Mouse (Mus musculus) megakaryocyte, embryonic 14.5 days (primary cell): ENCODE results near the gene Gfod1. TPM values are rescaled to one million over a fixed set of nuclear protein-coding genes. Genes with fewer than 3 reads are reported as not detected.

Experiments
- H3K27me3 ChIP-seq: replicated peaks from 2 replicates; pipeline ENCODE3; 2012; ENCODE audit warnings: inconsistent platforms
- H3K36me3 ChIP-seq: replicated peaks from 2 replicates; pipeline ENCODE3; 2012; ENCODE audit warnings: low read length, inconsistent platforms, mixed read lengths
- H3K4me1 ChIP-seq: 2 replicates; pipeline ENCODE4 v1.6.1; 2012; ENCODE audit warnings: inconsistent platforms
- H3K4me3 ChIP-seq: replicated peaks from 2 replicates; pipeline ENCODE3; 2012; ENCODE audit warnings: moderate library complexity, mild to moderate bottlenecking, inconsistent platforms
- H3K9me3 ChIP-seq: 2 replicates; pipeline ENCODE4 v1.6.1; 2012; ENCODE audit warnings: inconsistent platforms
- FLI1 ChIP-seq: IDR thresholded peaks from 2 replicates; pipeline ENCODE4 v1.6.1; 2012; ENCODE audit warnings: low read length, inconsistent platforms, mixed read lengths
- GATA1 ChIP-seq: IDR thresholded peaks from 3 replicates; pipeline ENCODE4 v1.6.1; 2012; ENCODE audit warnings: mixed read lengths, low read length, inconsistent platforms, borderline replicate concordance
- polyA plus RNA-seq: library from polyadenylated mRNA; stranded (reverse); fragments of >175 nt; gene quantifications from 2 replicates; pipeline ENCODE4 v1.2.3, GENCODE M21; 2012; ENCODE audit warnings: low replicate concordance; ENCODE audit not compliant: insufficient read depth

Gene Gfod1
- polyA plus RNA-seq, 1 experiment, result 5.5 TPM

DNA sequence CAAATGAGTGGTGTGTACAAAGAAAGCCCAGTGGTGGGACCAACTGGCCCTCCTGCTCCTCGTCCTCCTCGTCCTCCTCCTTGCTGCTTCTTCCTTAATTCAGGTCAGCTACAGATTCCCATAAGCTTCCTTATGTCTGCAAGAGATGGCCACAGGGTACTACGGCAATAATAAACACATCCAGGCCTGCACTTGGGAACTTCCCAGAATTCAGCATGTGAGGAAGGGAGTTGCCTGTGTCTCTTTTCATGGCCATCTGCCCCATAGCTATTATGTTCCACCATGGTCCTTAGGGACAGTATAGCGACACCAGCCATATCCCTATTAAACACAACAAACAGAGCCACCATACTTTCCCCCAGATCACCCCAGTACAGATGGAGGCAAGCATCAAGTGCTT, 15.5 kb downstream of the Gfod1 start:
- Histone ChIP-seq H3K4me3 (no peak overlapping the region), H3K36me3 (peaks cover 86% of the 10 kb centered on the region), H3K4me1 (peaks cover 69% of the 10 kb centered on the region), H3K9me3 (no peaks in the 10 kb centered on the region), H3K27me3 (no peaks in the 10 kb centered on the region)
- no peak for TF ChIP-seq GATA1
- TF ChIP-seq FLI1, result no peak

DNA sequence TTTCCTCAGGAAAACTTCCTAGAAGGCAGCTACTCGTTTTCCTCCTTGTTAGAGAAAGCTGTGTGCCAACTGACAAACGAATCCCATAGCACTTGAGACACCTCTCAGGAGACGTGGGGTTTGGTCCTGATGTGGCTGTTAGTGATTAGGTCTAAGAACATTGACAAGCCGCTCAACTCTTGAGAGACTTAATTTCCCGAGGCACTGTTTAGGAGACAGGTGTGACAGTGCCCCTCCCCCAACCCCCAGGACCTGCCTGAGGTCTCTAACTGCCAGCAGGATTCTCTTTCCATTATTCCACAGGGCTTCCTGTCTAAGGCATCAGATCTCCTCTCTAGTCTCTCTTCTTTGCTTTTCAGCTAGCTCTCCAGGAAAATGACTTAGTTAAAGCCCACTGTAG, 15.9 kb downstream of the Gfod1 start:
- Histone ChIP-seq H3K36me3 (peaks cover 83% of the 10 kb centered on the region), H3K4me3 (no peak overlapping the region), H3K9me3 (no peaks in the 10 kb centered on the region), H3K27me3 (no peaks in the 10 kb centered on the region), H3K4me1 (peaks cover 67% of the 10 kb centered on the region)
- no peak for TF ChIP-seq GATA1
- TF ChIP-seq FLI1, result no peak

DNA sequence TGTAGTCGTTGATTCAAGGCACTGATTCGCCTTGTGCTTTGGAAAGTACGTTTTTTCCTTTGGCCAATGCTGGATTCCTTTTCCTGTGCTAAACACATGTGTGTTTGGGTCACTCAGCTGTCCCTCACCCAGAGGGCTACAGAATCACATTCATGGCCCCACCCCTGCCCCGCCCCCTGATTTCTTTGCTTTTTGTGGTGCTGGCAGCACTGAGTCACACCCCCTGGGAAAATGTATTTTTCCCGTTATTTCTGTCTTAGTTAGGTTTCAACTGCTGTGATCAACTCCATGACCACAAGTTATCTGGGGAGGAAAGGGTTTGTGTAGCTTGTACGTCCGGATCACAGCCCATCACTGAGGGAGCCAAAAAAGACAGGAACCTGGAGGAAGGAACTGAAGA, 17.1 kb downstream of the Gfod1 start:
- peaks cover 60% of the 10 kb centered on the region for H3K4me1 ChIP-seq
- peaks cover 71% of the 10 kb centered on the region for H3K36me3 ChIP-seq
- H3K9me3 ChIP-seq, result no peaks in the 10 kb centered on the region
- no peaks in the 10 kb centered on the region for H3K27me3 ChIP-seq
- TF ChIP-seq FLI1 (no peak), GATA1 (no peak)
- H3K4me3 ChIP-seq, result no peak overlapping the region

DNA sequence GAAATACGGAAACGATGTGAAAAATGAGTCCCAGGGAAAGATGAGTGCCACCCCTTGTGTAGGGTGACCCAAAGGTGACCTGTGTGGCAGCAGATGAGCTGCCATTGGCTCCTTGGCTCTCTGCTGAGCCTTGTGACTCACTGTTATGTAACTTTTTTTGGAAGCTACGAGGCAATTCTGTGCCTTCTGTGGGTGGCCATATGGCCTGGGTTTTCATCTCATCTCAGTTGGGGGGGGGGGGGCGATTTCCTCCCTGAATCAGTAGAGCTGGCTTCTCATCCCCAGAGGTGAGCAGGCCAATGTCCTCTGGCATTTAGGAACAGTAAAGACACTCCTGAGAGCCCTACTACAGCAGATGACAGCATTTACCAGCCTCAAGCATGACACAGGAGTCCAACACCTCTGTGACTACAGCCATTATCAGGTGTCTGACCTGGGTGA, 19.2 kb downstream of the Gfod1 start:
- H3K9me3 ChIP-seq, result no peaks in the 10 kb centered on the region
- H3K36me3 ChIP-seq, result peaks cover 50% of the 10 kb centered on the region
- TF ChIP-seq FLI1 (no peak), GATA1 (no peak)
- H3K4me1 ChIP-seq, result peaks cover 45% of the 10 kb centered on the region
- H3K27me3 ChIP-seq, result no peaks in the 10 kb centered on the region
- peak overlapping the region; percentile 35 for H3K4me3 ChIP-seq

DNA sequence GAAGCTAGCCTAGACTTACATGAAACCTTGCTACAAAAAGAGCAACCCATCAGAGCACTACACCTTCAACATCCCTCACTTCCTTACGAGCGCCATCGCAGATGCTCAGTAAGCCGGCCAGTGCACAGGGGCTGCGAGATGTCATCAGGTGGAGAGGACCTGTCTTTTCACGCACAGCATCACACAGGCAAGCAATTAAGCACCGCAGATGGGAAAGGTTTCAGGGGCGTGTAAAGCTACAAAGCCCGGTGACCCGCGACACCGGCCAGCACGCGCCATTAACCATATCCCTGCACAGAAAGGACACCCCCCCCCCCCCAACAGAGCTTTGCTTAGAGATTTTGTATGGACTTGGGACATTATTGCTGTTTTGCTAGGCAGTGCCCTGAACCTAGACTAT, 30.1 kb downstream of the Gfod1 start:
- TF ChIP-seq GATA1 (no peak), FLI1 (no peak)
- Histone ChIP-seq H3K4me3 (no peak overlapping the region), H3K27me3 (no peaks in the 10 kb centered on the region), H3K36me3 (peaks cover 73% of the 10 kb centered on the region), H3K4me1 (peaks cover 81% of the 10 kb centered on the region), H3K9me3 (no peaks in the 10 kb centered on the region)

DNA sequence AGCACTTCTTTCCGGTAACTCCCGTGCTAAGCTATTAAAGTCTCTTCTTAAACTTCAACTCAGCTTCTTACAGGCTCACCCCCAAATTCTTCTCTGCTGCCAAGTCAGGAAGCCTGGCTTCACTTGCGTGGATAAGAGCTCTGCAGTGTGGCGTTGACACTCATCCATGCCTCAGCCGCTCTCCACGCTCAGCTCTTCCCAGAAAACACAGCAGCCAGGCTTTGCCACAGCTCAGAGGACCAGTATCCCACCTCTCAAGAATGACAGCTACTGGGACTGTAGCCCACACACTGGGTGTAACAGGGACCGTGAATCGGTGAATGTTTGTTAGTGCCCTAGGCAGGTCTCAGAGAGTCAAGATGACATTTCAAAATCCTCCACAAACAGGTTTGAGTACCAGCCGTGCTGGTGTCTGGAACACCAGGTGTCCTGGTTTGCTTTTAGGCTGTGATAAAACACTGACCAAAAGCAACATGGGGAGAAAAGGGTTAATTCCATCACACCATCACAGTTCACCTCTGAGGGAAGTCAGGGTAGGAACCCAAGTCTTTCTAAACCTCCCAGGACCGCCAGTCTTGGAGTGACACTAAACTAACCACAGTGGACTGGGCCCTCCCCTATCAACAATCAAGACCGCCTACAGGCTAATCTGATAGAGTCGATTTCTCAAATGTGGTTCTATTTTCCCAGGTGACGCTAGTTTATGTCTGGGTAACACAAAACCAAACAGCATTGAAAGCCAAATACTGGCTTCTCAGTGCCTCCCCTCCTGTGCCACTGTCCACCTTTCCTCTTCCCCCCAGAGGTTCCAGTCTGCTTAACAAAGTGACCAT, 31.5 kb downstream of the Gfod1 start:
- peak overlapping the region; percentile 71 for H3K4me3 ChIP-seq
- no peaks in the 10 kb centered on the region for H3K27me3 ChIP-seq
- no peak for TF ChIP-seq GATA1
- TF ChIP-seq FLI1, result no peak
- peaks cover 95% of the 10 kb centered on the region for H3K4me1 ChIP-seq
- H3K36me3 ChIP-seq, result peaks cover 73% of the 10 kb centered on the region
- H3K9me3 ChIP-seq, result no peaks in the 10 kb centered on the region

DNA sequence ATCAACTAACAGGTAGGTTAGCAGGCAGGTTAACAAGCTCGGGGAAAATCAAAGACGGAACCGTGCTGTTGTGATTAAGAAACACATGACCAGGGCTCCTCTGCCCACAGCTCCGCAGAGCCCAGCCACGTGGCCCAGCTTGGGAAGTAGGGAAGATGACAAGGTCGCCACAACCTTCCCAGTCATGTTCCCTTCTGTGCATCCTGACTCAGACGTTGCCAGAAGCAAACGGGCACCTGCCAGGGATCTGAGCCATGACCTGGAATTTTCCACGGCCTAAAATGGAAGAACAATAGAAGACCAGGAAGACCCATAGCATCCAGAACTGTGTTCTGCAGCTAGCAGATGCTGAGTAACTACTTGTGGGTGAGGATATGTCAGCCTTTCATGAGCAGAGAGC, 32.5 kb downstream of the Gfod1 start:
- no peaks in the 10 kb centered on the region for H3K27me3 ChIP-seq
- peaks cover 71% of the 10 kb centered on the region for H3K36me3 ChIP-seq
- peaks cover 96% of the 10 kb centered on the region for H3K4me1 ChIP-seq
- peak overlapping the region; percentile 67 for H3K4me3 ChIP-seq
- H3K9me3 ChIP-seq, result no peaks in the 10 kb centered on the region
- TF ChIP-seq FLI1 (no peak), GATA1 (no peak)

DNA sequence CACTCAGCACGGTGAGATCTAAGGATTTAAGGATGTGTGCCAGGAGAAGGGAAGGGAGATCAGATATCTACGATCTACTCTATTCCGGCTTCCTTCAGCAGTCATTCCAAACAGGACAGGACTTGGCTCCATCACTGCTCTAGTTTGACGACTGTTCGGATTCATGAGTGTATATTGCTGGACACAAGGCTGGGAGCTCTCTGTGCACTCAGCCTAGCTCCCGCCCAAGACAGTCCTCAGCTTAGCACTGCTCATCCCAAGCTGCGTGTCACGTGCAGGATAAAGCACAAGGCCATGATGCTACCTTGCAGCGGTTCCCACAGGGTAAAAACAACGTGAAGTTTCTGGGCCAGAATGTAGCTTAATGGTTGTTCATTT, 33.8 kb downstream of the Gfod1 start:
- Histone ChIP-seq H3K9me3 (no peaks in the 10 kb centered on the region), H3K4me1 (peaks cover 96% of the 10 kb centered on the region), H3K4me3 (peak overlapping the region; percentile 25), H3K27me3 (no peaks in the 10 kb centered on the region), H3K36me3 (peaks cover 72% of the 10 kb centered on the region)
- no peak for TF ChIP-seq FLI1
- TF ChIP-seq GATA1, result no peak

DNA sequence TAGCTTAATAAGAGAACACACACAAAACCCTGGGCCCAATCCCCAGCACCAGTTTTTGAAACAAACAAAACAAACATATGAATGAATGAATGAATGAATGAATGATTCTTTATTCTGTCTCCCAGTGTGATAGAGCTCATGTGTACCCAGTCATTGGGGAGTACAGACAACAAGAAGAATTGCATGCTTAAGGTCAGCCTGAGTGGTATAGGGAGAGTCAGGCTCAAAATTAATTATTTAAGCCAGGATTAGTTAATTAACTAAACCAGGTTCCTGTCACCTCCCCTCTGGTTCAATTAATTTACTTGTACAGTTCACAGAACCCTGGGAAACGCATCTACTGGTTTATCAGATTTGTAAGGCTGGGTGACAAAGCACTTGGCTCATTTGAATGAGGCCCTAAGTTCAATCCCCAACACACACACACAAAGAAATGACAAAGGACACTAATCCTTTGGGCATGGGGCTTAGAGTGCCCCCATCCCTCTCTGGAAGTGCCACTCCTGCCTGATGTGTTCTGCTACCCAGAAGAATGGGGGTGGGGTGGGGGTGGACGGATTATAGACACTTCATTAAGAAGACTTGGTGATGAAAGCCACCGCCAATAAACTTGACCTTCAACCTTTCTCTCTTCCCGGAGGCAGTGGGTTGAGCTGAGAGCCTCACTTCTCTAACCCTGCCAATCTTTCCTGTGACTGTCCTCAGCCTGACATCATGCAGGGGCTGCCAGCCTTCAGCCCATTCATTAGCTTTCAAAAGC, 34.3 kb downstream of the Gfod1 start:
- Histone ChIP-seq H3K27me3 (no peaks in the 10 kb centered on the region), H3K4me1 (peaks cover 96% of the 10 kb centered on the region), H3K9me3 (no peaks in the 10 kb centered on the region), H3K4me3 (peak overlapping the region; percentile 25), H3K36me3 (peaks cover 72% of the 10 kb centered on the region)
- TF ChIP-seq GATA1, result no peak
- TF ChIP-seq FLI1, result no peak

DNA sequence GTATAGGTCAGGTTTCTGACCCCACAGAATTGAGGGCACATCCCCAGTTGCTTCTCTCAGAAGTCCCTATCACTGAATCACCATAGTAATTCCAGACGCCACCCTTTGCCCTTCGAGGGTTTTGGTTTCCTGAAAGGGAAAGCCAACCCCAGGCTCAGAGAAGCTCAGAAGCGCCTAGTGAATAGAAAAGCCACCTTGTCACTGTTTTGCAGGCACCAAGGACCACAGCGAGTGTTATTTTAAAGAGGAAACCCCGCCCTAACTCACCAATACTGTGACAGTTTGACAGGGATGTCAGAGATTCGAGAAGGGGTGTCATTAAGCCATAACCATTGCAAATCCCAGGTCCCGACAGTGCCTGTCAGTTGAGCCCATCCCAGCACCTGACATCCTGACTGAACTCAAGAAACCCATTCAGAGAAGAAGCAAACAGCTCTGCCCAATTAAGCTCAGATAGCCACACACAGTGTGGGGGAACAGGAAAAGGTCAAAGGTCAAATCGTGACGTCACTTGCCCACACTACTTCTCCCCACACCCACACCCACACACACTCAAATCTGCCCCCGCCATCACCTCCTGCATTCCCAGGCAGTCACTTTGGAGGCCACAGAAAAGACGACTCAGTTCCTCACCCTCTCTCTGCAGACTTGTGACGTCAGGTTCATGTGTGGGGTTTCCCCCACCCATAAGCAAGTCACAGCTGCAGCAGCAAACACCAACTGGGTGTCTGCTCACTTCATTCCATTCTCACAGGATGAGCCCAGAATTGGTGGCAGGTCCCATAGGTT, 35.2 kb downstream of the Gfod1 start:
- Histone ChIP-seq H3K4me1 (peaks cover 97% of the 10 kb centered on the region), H3K4me3 (peak overlapping the region; percentile 79)

More for the DNA sequence above, 35.2 kb downstream of the Gfod1 start:
- Histone ChIP-seq H3K36me3 (peaks cover 72% of the 10 kb centered on the region), H3K9me3 (no peaks in the 10 kb centered on the region), H3K27me3 (no peaks in the 10 kb centered on the region)
- TF ChIP-seq FLI1, result no peak
- no peak for TF ChIP-seq GATA1
